Mouse (Mus musculus) thymus, adult 18-20 months (tissue): ENCODE measurements around the gene Peak1.

ENCODE experiments used
- DNase-seq, 2 experiments: peaks; one replicate each; pipeline ENCODE4 v3.0.0; 2022; ENCODE audit warnings: mixed read lengths in 2 of 2

The Peak1 gene

DNA sequence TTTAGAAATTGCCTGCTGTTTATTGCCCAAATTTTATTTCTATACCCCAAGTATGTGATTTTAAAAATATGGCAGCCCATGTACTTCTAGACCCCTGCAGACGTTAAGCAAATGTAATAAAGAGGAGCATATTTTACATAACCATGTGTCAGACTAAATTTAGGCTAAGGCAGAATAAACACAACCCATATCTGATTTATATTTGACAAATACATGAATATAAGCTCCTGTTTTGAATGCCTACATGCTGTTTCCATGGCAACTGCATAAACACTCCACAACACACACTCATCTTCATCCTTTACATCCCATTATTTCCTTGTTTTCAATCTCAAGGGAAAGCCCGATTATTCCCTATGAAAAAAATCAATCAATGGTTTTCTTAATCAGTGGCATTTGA lies 108.8 kb downstream of the Peak1 start:
- no peak for DNase-seq

DNA sequence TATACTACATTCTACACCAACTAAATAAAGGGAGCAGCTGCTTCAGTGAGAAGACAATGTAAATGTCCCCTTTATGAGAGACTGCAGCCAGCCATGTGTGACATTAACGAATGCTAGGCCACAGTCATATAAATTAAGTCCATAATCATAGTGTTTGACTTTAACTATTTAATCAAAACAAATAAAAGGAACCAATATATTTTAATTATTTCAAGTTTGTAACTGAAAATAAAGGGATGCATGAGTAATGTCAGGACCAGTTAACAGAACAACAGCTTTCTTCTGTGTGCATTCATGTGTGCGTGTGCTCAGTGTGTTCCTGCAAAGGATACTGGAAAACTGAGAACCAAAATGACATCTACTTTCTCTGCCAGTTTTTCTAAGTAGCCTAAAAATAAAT lies 113.3 kb downstream of the Peak1 start:
- DNase-seq, result no peak

- DNase-seq, result no peak
Observed at GRCm38 (mm10) chr9:56302921-56303465, 114.9 kb downstream of the Peak1 start.

- DNase-seq, result no peak
Observed at GRCm38 (mm10) chr9:56290019-56290418, 127.8 kb downstream of the Peak1 start.

- no peak for DNase-seq
Observed at GRCm38 (mm10) chr9:56282481-56282880, 135.4 kb downstream of the Peak1 start.

DNA sequence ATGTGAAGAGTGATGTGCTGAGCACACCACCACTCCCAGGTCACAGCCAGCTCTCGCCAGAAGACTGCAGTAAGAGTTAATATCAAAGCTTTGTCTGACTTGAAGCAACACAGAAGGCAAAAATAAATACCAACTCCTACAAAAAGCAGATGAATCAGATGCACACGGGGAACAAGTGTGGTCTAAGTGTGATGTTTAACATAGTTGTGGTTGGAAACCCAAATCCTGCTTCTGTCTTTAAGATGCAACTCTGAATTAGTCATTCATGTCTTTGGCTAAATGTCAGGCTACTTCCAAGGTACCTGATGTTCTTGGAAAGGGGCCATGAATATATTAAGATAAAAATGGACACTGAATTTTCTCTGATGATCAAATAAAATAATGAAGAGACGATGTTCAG lies 144.3 kb downstream of the Peak1 start:
- DNase-seq, result no peak

- no peak for DNase-seq
Observed at GRCm38 (mm10) chr9:56272247-56272598, 145.6 kb downstream of the Peak1 start.

- no peak for DNase-seq
Observed at GRCm38 (mm10) chr9:56271326-56272246, 146.3 kb downstream of the Peak1 start.

DNA sequence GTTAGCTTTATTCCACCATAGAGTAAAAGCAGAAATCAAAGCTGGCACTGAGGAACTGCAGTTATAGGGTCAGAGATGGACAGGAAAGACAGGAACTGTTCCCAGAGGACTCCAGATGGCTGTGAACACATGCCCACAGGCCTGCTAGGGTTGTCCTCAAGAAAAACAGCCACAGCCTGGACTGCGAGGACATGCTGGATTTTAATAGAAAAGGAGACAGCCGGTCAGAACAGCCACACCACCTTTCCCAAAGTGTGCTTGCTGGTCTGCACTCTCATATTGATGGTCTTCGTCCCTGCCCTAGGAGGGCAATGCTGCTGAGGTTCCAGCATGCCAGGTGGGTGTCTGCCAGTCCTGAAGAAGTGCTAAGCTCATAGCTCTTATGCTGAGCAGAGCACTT lies 148.8 kb downstream of the Peak1 start:
- DNase-seq, result no peak

GRCm38 (mm10) chr9:56266200-56266815 lies 151.6 kb downstream of the Peak1 start:
- DNase-seq, result no peak

DNA sequence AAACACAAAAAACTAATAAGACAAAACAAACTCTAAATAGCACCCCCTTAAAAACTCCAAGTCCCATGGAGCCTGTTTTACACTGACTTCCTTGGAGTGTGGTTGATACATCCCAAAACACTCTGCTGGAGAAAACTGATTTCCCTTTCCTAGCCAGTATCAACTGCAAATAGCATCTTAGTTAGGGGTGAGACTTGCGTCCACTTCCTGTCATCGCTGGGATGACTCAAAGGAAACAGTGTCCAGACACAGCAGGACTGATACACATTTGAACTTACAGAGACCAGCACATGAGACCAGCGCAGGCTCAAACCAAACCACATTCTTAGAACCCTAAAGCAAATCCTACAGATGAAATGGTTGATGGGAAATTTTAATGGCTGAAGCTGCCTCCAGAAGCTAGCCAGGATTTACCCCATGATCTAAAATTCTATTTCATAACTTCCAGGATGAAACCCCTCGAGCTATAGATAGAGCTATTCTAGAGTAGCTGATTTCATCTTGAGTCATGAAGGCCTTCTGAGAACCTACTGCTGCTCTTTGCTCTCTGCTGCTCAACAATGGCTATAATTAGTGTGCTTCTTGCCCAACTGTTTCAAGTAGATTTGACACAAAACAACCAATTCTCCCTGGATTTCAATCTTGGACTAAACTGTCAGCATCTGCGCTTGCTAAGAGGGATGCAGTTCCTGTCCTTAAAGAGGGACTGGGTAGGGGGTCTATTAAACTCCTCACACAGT lies 152.2 kb downstream of the Peak1 start:
- DNase-seq, result no peak

- DNase-seq, result no peak
Observed at GRCm38 (mm10) chr9:56265022-56265360, 152.9 kb downstream of the Peak1 start.

- DNase-seq, result peak in 1 of 2 experiments; percentile 9
Observed at GRCm38 (mm10) chr9:56264308-56265021, 153.4 kb downstream of the Peak1 start.

- DNase-seq, result no peak
Observed at GRCm38 (mm10) chr9:56263055-56263454, 154.8 kb downstream of the Peak1 start.

GRCm38 (mm10) chr9:56260495-56261136 lies 157.3 kb downstream of the Peak1 start:
- no peak for DNase-seq

- no peak for DNase-seq
Observed at GRCm38 (mm10) chr9:56259790-56260494, 157.9 kb downstream of the Peak1 start.

GRCm38 (mm10) chr9:56258261-56258790 lies 159.5 kb downstream of the Peak1 start:
- DNase-seq, result peak in 1 of 2 experiments; percentile 9

- DNase-seq, result no peak
Observed at GRCm38 (mm10) chr9:56257227-56258000, 160.5 kb downstream of the Peak1 start.

DNA sequence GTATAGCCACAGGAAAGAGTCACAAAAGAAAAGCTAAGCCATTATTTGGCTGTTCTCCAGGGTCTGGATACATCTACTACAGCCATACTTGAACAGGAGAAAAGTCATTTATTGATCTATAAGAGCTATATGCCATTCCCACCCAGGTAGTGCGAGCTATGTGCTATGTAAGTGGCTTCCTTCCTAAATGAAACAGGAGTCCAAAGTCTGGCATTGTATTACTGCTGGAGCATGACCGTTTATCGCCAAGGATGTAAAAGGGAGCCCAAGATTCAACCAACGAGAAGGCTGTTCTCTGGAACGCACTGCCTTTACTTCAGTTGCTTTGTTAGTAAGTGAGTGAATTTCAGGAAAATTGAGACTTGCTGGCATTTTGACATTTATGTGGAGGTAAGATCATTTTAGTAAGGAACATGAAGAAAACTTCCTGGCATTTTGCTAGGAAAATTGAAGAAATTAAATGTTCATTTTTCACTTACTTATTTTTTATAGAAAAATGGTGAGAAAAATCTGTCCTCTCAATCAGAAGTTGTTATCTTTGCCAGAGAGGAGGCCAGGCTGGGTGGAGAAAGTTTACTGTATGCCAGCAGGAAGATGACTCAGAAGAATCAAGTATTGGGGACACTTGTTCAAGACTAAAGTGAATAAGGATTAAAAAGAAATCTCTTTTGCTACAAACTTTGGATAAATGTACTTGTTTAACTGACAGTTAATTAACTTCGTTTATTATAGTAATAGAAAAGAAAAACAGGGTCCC lies 162.0 kb downstream of the Peak1 start:
- DNase-seq, result no peak

DNA sequence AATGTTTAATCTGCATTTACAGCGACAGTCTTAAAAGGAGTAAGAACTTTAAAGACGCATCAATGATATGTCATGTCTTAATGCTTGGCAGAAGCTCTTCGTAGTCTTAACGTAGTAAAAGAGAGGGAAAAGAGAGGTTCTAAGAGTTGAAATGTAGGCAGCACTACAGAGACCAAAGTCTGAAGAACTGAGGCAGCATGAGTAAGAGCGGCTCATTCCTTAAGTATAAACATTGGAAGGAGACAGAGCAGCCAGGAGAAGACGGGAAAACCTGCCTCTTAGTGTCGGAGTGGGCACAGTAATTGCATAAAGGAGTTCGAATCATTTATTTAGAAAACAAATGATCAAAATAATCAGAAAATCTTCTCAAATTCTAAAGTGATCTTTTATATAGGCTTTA lies 173.5 kb downstream of the Peak1 start:
- no peak for DNase-seq
